Mouse (Mus musculus): ENCODE data around the gene Gm17949.

The Gm17949 gene

DNA sequence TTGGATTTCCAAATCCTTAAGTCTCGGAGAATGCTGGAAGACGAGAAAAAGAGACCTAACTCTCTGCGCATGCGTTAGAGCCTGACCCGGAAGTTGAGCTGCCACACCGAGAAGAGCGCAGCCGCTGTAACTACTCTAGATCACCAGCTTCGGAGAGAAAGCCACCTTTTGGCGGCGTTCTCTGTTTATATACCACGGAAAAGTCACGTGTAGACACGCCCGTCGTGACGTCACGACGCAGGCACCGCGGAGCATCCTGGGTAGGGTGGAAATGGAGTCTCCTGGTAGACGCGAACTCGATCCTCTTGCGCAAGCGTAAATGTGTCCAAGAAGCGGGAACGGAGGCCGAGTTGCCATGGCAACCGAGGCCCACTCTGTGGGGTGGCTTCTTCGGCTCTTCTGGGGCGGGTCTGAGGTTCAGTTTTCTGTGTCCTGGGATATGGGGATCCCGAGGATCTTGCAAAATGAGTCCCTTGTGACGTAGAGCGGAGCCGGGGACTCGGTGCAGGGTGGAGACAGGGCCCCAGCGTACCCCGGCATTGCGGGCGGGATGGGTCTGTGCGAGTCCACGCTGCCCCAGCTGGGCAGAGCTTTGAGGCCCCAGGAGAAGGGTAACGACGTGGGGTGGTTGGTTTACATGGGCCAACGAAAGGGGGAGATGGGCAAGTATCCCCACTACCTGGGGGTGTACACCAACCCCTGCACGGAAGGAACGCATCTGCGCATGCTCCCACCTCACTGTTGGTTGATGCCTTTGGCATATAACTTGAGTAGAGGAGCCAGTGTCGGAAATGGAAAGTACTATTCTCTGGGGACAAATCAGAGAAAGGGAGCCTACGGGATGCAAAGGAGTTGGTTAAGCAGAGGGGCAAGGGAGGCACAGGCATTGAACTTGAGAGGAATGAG, at the start of gene Gm17949, which contains the start of gene Gtf2f1:
Gene Gm17949 (plus strand): TSS at position 234 of the 906 bp plus-strand sequence.
Gene Gtf2f1 (minus strand): TSS at position 53 of the 906 bp plus-strand sequence.
- peak; percentile 100 for DNase-seq

DNA sequence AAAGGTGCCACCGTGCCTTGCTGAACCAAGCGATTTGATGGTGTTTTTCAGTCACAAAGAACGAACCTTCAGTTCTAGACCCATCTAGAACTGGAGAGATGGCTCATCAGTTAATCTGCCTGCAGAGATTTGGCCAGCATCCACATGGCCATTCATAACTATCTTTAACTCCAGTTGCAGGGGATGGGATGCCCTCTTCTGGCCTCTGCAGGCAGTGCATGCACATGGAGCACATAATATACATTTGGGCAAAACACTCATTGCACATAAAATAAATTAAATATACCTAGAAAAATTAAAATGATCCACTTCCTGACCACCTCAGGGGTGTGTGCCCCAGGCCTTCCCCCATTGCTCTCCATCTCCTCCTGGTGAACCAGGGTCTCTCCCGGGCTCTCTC, 49.4 kb upstream of the Gm17949 start:
- DNase-seq, result no peak

DNA sequence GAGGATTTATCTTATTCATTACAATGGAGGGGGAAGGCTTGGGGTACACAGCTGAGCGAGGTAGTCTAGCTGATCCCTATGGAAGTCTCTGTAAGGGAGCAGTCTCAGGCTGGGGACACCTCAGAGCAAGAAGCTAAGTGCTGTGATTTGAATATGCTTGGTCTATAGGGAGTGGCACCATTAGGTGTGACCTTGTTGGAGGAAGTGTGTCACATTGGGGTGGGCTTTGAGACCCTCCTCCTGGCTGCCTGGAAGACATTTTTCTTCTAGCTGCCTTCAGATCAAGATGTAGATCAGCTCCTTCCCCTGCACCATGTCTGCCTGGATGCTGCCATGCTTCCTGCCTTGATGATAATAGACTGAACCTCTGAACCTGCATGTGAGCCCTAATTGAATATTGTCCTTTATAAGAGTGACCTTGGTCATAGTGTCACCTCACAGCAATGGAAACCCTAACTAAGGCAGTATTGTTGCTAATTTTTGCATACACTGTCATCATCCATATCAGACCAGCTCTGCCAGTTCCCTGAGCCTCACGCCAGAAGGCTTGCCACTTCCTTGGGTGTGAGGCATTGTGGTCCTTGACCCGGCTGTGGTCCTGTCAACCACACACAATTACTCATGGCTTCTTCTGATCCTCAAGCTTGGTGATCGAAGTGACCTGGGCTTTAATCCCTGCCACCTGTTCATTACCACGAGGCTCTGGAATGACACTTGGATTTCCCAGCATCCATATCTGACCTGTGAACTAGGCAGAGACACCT, 48.4 kb upstream of the Gm17949 start:
- DNase-seq, result no peak

DNA sequence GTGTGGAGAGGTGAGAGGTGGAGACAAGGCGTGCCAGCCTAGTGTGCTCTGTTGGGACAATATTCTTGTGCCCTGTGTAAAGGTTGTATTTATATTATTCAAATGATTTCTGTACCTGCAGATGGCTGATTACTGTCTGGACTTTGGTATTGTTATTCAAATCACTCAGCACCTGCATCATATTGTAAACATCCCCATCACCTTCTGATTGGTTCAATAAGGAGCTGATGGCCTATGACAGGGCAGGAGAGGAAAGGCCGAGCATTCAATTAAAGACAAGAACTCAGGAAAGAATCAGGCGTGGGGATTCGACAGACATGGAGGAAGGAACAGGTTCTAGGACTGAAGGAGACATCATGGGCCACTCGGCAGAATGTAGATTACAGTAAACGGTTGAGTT, 47.6 kb upstream of the Gm17949 start:
- DNase-seq, result no peak

DNA sequence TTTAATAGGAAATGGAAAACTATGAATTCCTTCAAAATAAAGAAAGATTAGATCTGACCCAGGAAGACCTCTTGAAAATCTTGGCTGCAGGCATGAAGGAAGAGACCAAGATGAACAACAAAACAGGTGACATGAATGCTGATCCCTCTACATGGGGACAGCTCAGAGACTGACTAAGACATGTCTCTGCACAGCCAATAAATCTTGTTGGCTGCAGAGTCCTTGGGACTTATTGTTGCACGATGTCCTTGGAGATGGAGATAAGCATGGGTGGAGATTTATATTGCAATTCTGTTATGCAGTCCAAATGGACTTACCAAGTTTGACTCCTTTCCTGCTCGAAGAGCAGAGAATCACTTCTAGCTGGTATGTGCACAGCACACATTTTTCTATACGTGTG, 41.9 kb upstream of the Gm17949 start:
- DNase-seq, result no peak

DNA sequence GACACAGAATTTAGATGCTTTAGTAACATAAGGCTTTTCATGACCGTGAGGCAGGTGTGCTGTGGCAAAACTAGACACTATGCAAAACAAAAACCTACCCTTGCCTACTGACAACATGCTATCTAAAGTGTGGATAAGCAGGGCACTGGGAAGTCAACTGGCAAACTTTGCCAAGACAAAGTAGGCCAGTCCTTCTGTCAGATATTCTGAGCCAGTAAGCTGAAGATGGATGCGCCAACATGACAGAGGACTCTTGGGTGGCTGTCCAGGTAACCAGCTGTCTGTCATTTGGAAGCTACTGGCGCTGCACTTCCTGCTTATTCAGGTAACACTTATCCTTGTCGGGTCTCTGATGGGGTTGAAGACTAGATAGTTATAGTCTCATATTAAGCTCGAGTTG, 41.2 kb upstream of the Gm17949 start:
- no peak for DNase-seq

DNA sequence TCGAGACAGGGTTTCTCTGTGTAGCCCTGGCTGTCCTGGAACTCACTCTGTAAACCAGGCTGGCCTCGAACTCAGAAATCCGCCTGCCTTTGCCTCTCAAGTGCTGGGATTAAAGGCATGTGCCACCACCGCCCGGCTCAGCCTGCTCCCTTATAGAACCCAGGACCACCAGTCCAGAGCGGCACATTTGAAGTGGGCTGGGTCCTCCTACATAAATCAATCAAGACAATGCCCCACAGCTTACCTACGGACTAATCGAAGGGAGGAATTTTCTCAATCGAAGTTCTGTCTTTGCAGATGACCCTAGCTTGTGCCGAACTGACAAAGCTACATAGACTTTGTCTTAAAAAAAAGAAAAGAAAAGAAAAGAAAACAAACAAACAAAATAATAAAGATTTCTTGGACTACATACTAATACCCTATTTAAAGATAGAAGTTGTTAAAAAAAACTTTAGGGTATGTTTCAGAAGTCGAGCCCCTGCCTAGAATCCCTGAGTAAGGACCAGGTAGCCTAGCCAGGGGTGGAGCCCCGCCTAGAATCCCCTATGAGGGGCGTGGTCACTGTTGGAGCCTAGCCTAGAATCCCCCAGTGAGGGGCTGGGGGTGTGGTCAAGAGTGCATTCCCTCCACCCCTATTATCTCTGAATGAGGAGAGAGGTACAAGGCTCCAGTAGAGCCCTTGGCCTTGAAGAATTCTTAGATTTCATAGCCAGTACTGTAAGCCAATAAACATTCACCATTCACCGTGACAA, 37.1 kb upstream of the Gm17949 start:
- no peak for DNase-seq

DNA sequence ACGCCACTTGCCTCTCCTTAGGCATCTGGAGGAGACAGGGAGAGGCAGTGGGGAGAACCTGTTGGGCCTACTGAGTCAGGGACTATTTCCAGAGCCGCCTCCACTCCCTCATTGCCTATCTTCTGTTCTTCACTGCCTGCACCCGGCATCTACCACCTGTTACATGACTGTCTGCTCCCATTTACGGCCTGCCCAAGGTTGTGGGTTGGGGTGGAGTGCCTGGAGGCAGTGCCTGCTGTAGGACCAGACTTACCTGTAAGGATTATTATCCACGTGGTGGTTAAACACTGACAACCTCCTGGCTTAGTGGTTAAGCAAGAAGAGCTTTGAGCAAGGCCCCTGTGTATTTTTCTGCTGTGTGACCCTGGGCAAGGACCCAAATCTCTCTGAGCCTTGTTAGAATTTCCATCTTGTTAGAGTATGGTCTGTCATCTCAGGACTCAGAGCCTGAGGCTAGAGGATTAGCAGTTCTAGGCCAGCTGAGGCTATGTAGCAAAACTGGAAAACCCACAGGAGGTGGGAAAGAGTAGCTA, 36.5 kb upstream of the Gm17949 start:
- DNase-seq, result no peak

DNA sequence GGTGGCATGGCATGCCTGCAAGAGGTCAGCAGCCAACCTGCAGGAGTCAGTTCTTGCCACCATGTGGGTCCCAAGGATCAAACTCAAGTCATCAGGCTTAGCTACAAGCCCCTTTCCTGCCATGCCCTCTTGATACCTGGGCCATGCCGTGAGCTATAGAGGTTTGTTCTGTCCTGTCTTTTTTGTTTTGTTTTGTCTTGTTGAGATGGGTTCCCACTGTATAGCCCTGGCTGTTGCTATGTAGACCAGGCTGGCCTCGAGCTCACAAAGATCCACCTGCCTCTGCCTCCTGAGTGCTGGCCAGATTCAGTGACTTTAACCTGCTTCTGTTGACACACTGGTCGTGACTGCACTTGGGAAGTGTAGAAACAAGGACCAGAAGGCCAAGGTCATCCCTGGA, 35.9 kb upstream of the Gm17949 start:
- DNase-seq, result no peak

DNA sequence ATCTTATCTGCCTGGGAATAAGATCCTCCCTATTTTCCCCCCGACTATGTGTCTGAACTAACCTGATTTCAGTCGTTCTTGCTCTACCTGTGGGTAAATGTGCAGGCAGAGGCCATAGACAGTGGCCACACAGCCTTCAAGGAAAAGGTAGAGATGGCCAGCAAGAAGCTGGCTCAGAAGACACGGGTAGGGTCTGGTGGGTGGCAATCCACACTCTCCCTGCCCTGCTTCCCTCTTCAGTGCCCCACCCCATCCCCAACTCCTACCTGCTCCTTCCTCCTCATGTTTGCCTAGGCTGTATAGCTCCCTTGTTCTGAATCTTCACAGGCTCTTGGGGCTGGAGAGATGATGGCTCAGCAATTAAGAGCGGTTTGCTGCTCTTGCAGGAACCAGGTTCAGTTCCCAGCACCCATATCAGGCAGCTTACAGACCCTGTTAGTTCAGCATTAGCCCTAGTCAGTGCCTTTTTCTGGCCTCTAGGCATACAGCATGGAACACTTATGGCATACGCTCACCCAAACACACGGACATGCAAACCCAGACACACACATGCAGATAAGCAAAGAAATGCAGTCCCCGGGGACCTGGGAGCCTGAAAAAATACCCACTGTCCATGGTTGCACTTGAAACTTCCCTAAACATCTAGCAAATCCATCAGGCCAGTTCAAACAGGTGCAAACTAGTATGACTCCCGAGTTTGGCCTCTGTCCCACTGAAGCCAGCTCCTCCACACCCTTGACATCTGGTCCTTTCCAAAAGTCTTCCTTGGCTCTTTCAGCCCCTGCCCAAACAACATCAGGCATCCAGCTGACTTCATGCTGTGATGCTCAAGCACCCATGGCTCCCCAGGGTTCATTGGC, 34.5 kb upstream of the Gm17949 start:
- DNase-seq, result no peak

DNA sequence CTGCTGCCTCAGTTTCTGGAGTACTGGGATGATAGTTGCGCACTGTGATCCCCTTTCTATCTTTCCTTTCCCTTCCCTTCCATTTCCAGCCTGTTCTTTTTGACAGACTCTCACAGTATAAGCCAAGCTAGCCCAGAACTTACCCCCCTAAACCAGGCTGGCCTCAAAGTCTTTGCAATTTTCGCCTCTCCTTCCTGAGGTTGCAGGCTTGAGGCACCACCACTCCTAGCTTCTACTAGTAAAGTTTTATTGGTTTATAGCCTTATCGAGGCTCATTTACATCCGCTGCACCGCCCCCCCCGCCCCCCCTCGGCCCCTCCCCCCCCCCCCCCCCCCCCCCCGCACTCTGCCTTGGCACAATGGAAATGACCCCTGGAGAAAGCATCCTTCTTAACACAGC, 31.7 kb upstream of the Gm17949 start:
- DNase-seq, result no peak

DNA sequence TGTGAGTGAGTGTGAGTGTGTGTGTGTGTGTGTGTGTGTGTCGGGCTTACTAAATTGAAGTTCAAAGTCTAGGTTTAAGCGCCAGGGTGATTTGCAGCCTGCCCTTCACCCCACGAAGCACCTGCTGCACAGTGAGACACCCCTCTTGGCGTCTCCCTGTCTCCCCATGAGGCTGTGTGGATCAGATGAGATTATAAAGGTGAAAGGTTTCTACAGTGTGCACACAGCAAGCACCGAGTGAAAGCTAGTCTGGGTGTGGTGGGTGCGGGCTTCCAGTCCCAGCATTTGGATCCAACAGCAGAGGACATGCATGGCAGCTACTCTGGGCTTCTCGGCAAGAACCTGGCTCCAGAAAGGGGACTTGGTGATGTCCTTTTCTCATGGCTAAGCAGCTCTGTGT, 30.2 kb upstream of the Gm17949 start:
- DNase-seq, result no peak

DNA sequence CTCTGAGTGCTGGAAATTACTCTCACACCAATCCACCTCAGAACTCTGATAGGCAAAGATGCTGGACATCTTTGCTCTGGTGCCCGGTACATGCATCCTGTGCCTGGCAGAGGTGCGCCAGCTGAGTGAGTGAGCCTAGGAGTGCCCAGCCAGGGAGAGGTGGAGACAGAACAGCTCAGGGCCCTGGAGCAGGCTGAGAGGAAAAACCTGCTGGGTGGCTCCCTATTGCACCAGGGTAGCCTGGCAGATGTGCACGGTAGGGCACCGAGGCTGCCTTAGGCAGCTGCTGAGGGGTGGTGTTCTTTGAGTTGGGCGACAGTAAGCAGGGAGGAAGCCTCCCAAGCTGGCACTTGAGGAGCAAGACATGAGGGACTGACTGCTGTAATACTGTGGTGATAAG, 29.3 kb upstream of the Gm17949 start, which contains the start of gene Acer1:
Gene Acer1 (minus strand): TSS at position 114 of the 400 bp plus-strand sequence.
- DNase-seq, result no peak

DNA sequence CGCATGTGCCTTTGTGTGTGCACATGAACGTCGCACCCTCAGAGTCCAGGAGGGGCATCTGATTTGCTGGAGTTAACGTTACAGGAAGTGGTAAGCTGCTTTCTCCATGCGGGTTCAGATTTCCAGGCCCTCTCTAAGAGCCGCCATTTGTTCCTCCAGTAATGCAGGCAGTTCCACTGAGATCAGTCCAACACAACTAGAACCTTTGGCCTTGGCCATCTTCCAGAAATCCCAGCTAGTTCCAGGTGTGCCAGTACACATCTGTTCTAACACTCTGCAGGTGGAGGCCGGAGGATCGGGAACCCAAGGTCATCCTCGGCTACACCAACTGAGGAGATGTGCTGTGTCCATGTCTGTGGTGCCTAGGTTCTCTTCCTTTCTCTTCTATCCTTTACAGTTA, 26.4 kb upstream of the Gm17949 start:
- no peak for DNase-seq

DNA sequence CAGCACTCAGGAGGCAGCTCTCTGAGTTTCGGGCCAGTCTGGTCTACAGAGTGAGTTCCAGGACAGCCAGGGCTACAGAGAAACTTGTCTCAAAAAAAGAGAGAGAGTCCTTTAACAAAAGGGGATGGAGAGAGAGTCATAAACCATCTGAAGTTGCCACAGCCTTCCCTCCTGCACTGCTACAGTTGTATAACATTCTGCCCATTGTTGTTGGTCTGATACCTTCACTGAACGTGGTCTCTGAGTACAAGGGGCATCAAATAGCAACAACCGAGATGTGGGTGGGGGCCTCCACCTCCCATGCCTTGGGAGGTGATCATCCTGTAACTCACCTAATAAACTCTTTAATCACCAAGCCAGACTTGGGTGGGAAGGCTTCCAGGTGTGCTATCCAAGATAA, 25.6 kb upstream of the Gm17949 start:
- no peak for DNase-seq

DNA sequence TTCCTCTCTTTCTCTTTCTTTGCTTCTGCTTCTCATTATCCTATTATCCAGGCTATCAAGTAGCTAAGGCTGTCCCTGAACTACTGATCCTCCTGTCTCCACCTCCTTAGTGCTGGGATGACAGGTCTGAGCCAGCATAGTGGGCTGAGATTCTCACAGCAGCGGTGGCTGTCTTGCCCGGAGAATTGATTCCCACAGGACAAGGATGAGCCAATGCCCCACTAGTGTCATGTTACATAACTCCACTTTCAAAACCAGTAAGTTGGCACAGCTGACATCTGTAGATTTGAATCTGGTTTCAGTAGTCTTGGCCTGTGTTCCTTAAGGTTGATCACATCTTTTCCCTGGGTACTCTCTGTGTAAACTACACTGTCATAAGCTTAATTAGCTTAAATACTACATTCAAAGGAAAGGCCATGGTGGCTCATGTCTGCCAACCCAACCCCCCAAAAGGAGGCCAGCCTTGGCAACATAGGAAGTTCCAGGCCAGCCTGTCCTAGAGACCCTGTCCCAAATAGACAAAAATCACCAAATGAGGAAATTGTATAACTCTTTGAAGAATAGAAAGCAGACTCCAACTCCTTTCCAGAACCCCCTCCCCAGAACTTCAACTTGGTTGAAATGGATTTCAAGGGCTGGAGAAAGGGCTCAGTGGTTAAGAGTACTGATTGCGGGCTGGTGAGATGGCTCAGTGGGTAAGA, 25.0 kb upstream of the Gm17949 start:
- no peak for DNase-seq

DNA sequence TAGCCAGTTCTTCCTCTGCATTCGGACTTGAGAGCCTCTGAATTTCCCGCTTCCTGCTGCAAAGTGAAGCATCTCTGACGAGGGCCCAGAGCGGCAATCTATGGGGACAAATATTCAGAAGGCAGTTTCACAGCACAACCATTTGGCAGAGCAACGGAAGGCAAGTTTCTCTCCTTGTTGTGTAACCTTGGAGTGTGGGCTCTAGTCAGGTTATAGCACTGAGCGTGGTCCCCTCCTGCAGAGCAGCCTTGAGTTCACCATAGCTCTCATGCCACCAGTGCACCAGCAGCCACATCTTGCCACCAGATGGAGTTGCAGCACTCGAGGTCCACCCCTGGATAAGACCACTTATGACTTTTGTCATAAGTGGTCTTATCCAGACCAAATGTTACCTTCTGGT, 22.8 kb upstream of the Gm17949 start:
- DNase-seq, result no peak

DNA sequence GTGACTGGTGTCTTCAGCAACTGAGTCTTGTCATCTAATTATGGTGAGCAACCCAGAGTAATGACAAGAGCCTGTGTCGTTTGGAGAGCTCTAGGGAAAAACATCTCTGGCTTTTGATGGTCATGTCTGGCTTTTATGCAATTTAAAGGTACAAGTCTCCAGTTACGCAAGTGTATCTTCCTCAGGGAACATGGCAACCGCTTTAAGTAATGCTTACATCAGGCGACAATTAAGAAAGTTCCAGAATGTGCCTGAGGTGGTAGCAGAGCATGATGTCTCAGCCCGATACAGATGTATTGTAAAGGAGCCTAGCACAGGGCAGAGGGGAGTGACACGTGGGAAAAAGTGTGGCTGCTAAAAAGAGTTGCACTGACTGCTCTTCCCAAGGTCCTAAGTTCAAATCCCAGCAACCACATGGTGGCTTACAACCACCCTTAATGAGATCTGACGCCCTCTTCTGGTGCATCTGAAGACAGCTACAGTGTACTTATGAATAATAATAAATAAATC, 22.3 kb upstream of the Gm17949 start:
- DNase-seq, result no peak

DNA sequence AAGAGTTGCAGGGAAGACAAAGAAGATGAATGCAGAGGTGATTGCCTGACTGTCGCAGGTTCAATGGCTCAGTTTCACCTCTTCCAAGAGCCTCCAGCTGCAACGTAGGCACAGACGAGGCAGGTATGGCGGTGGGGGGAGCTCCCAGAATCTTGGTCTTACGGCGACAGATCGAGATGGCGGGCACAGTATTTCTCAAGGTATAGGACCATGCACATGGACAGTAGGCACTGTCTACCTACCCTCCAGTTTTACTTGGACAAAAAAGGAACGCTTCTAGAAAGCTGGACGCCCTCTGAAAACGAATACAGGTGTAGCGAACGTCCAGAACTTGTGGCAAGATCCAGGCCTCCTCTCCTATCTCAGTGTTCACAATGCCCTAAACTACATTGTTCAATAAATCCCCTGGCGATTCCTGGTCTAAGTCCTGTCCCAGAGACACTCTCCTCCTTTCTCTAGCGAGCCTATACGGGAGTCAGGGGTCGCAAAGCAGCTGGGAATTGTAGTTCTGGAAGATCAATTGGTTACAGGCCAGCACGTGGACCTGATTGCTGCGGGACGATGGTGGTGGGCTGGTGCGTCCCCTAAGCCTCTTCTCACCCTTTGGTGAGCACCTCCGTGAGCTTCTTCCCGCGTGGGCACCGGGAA, 21.7 kb upstream of the Gm17949 start:
- DNase-seq, result peak; percentile 94

DNA sequence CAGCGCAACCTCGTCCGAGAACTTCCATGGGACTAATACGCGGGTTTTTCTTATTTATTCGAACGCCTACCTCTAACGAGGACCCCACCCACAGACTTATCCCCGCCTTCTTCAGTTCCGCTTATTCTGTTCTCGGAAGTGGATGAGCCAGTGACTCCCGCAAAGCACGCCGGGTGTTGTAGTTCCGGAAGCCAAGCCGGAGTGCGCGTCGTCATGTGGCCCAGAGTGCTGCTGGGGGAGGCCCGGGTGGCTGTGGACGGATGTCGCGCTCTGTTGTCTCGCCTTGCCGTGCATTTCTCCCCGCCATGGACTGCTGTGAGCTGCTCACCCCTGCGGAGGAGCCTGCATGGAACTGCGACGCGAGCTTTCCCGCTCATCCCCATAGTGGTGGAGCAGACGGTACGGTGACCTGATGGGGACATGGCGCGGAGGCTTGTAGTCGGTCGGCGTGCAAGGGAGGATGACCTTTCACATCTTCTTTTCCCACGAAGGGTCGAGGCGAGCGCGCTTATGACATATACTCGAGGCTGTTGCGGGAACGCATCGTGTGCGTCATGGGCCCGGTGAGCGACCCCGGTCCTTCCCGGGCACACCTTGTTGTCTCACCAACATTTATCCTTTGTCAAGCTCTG, 21.0 kb upstream of the Gm17949 start, which contains the start of gene Clpp:
Gene Clpp (plus strand): TSS at position 191 of the 632 bp plus-strand sequence.
- peak; percentile 98 for DNase-seq
